Mouse (Mus musculus) mammary gland, adult 2 months (tissue): ENCODE measurements around the gene Il17d. TPM values are rescaled to one million over a fixed set of nuclear protein-coding genes. Genes with fewer than 3 reads are reported as not detected.

Experiments used
- polyA plus RNA-seq: library from polyadenylated mRNA; depleted of rRNA; stranded (reverse); fragments of >200 nt; gene quantifications from 2 replicates; pipeline ENCODE4 v1.2.3, GENCODE M21; 2012; ENCODE audit warnings: low replicate concordance; rRNA removed

The Il17d gene
- 16.0 and 40.0 TPM in 2 replicates for polyA plus RNA-seq

DNA sequence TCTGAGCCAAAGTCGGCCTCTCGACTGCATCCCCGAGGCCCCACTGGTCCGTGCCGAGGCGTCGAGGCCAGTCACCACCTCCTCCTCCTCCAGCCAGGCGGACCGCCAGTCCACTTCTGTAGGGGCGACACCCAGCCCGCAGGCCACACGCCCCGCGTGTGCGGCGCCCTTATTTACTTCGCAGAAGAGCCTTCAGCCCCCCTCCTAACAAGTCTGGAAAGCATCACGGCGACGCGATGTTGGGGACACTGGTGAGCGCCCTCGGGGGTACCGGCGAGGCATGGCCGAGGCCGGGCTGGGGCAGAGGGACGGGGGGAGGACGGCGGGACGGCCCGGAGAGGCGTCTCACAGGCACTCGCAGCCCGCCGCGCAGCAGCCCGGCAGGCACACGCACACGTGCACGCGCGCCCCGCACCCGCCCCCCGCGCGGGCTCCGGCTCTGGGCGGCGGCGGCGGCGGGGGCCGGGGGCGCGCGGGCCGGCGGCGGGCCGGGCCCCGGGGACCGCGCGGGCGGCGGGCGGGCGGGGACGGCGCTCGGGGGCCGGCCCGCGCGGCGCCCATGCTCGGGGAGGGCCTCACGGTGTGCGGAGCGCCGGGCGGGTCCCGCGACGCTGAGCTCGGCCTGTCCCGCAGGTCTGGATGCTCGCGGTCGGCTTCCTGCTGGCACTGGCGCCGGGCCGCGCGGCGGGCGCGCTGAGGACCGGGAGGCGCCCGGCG is at the start of gene Il17d:
Gene Il17d, plus strand, starts transcription at position 107 of the 717 bp plus-strand sequence.

DNA sequence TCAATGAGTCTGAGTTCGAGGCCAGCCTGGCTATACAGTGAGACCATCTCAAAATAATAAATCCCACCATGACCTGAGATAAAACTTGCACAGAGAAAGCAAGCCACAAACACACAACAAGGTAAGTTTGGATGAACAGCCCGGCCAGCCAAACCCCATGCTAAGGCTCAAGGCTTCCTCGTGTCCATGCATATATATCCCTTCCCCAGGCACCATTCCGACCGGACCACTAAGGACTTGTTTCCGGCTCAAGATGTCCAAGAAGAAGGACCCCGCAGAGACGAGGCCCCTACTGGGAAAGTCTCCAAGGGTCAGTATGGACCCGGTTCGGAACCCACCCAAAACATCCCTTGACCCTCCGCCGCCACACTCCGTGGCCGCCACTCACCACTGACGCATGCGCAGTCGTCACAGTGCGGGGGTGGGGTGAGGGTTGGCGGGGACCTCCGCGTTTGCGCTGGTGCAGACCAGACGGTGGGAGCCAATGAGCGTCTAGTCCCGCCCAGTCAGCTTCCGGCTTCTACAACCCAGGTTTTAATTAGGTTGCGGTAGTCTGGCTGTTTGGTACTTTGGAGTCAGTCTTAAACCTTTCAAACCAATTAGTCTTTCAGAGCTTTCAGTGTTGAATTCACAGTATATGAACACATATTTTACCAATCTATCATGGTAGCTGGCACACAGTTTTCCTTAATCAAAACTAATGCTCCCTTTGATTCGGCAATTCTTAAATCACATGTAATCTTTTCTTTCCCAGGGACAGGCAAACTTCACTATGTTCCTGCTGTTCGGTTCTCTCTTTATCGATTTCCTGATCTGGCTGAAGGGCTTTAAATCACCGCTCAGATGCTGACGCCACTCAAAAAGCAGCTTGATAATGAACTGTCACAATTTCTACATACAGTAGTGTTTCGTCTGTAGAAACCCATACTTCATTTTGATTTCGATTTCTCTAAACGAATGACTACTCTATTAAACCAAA is 46.9 kb downstream of the Il17d start, which contains the start of gene Eef1akmt1:
Gene Eef1akmt1, minus strand, starts transcription at position 458 of the 979 bp plus-strand sequence.

Other genes with a start within 250 kb of the Il17d start
- gene Cryl1, start 126.2 kb upstream of the Il17d start, polyA plus RNA-seq, result 19.2 and 37.6 TPM in 2 replicates
- gene Ift88, start 100.7 kb upstream of the Il17d start, polyA plus RNA-seq, result 1.9 and 4.6 TPM in 2 replicates
- 10.5 and 24.0 TPM in 2 replicates for gene Eef1akmt1, start 46.8 kb downstream of the Il17d start, polyA plus RNA-seq
- gene Xpo4, start 140.7 kb downstream of the Il17d start, polyA plus RNA-seq, result 2.2 and 4.6 TPM in 2 replicates
- gene Gm49361, start 221.3 kb downstream of the Il17d start, polyA plus RNA-seq, result not detected in 2 replicates
- 29.5 and 61.8 TPM in 2 replicates for gene Lats2, start 233.6 kb downstream of the Il17d start, polyA plus RNA-seq